Mouse (Mus musculus) midbrain, embryonic 10.5 days (tissue): ENCODE results near the gene Gtf2a1l. TPM values are rescaled to one million over a fixed set of nuclear protein-coding genes. Genes with fewer than 3 reads are reported as not detected.

Experiments used
- DNase-seq: peaks from one replicate; pipeline ENCODE4 v3.0.0-alpha.2; 2017; ENCODE audit warnings: low spot score
- H3K27ac ChIP-seq: fragments of 300-500 bp; sonication (generic); replicated peaks from 2 replicates; pipeline ENCODE4 v1.5.1; 2016; ENCODE audit warnings: mild to moderate bottlenecking
- H3K27me3 ChIP-seq: fragments of 300-500 bp; sonication (generic); 2 replicates; pipeline ENCODE4 v1.6.1; 2016; ENCODE audit warnings: low read depth, mild to moderate bottlenecking; ENCODE audit not compliant: poor library complexity, severe bottlenecking
- H3K36me3 ChIP-seq: fragments of 300-500 bp; sonication (generic); 2 replicates; pipeline ENCODE4 v1.6.1; 2016; ENCODE audit warnings: mild to moderate bottlenecking, moderate library complexity
- H3K4me1 ChIP-seq: fragments of 300-500 bp; sonication (generic); 2 replicates; pipeline ENCODE4 v1.6.1; 2016
- H3K4me3 ChIP-seq: fragments of 300-500 bp; sonication (generic); 2 replicates; pipeline ENCODE4 v1.5.1; 2016; ENCODE audit warnings: mild to moderate bottlenecking, moderate library complexity
- H3K9me3 ChIP-seq: fragments of 300-500 bp; sonication (generic); replicated peaks from 2 replicates; pipeline ENCODE4 v1.6.1; 2016; ENCODE audit warnings: mild to moderate bottlenecking
- WGBS: fragments of 180-500 bp; shearing (Covaris S2); methylation state at CpG from one replicate; pipeline ENCODE4 v1.1.7; 2016; 5-methylcytosine and 5-hydroxymethylcytosine counted together
- polyA plus RNA-seq: library from polyadenylated mRNA; unstranded; fragments of >200 nt; fragmentation: Nextera tagmentation; extraction: Ambion mirVana; gene quantifications from 2 replicates; pipeline ENCODE4 v1.2.1, GENCODE M21; 2016

Gtf2a1l gene
- polyA plus RNA-seq, 1 experiment from 2014 or later, result 0.19 TPM

DNA sequence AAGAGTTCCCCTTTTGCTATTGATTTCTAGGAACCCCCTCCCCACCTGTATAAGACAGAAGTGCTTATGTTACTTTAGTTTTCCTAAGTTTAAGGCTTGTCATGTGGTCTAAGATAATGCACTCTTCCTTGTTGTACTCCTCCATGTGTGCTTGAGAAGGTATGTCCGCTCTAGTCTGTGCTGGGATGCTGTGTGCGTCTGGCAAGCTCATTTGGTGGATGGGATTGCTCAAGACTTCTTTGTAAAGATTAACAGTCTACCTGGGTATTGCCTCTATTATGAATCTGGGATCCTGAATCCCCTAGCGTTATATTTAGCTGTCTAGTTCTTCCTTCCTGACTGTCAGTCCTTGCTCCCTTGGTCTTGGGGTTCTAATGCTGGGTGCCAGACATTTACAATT is 35.8 kb upstream of the Gtf2a1l start:
- H3K27ac ChIP-seq, result no peak overlapping the region
- DNase-seq, result no peak
- H3K27me3 ChIP-seq, result no peaks in the 10 kb centered on the region
- peaks cover 57% of the 10 kb centered on the region for H3K4me1 ChIP-seq
- WGBS, result 94% methylated on average over 3 of the region's 3 CpGs
- no peaks in the 10 kb centered on the region for H3K9me3 ChIP-seq
- H3K4me3 ChIP-seq, result no peak overlapping the region
- H3K36me3 ChIP-seq, result peaks cover 16% of the 10 kb centered on the region

DNA sequence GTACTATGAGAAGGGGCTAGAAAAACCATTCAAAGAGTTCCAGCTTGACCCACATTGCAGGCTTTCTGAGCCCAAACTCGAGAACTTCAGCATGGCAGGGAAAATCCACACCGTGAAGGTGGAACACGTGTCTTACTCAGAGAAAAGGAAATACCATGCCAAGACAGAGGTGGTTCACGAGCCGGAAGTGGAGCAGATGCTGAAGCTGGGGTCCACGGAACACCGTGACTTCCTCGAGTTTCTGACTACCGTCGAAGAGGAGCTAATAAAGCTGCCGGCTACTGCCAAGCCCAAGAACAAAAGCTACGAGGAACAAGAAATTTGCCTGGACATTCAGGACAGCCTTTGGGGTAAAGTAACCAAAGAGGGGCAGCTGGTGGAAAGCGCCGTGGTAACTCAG is 32.4 kb upstream of the Gtf2a1l start:
- Histone ChIP-seq H3K4me1 (peaks cover 31% of the 10 kb centered on the region), H3K4me3 (no peak overlapping the region), H3K9me3 (no peaks in the 10 kb centered on the region), H3K27ac (0 out of 2 replicates have a peak overlapping the region, but pooled peaks have one; percentile 7), H3K36me3 (peaks cover 16% of the 10 kb centered on the region), H3K27me3 (0 out of 2 replicates have a peak, but pooled peaks cover 3% of the 10 kb centered on the region)
- 88% methylated on average over 14 of the region's 14 CpGs for WGBS
- no peak for DNase-seq

DNA sequence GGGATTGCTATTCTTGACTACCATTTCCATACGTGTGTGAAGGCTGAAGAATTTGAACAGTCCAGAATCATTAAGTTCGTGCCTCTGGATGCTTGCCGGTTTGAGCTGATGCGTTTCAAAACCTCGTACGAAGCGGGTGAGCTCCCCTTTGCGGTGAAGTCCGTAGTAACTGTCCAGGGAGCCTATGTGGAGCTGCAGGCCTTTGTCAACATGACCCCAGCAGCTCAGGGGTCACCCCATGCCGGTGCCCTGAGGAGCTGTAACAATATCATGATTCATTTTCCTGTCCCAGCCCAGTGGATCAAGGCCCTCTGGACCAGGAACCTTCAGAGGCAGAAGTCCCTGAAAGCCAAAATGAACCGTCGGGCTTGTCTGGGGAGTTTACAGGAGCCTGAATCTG is 31.9 kb upstream of the Gtf2a1l start:
- H3K36me3 ChIP-seq, result peaks cover 16% of the 10 kb centered on the region
- peak; percentile 36 for DNase-seq
- H3K4me3 ChIP-seq, result no peak overlapping the region
- 56% methylated on average over 12 of the region's 12 CpGs for WGBS
- no peaks in the 10 kb centered on the region for H3K9me3 ChIP-seq
- peaks cover 26% of the 10 kb centered on the region for H3K4me1 ChIP-seq
- 0 out of 2 replicates have a peak, but pooled peaks cover 3% of the 10 kb centered on the region for H3K27me3 ChIP-seq
- H3K27ac ChIP-seq, result 0 out of 2 replicates have a peak overlapping the region, but pooled peaks have one; percentile 35

DNA sequence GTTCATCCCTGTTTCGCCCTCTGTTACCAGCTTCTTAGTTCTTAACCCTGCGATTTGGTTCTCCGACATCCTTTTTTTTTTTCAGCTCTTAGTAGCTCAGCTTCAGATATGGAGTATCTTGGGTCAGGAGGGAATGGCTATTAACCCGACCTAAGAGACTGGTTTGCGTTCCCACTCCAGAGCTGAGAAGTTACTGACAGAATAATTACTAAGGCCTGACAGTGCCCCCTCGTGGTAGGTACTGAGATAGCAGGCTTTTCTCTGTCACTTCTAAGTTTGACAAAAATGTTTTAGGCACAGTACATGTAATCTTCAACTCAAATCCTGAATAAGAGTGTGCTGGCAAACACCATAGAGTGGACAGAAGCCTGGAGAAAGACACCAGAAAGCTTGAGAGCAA is 27.4 kb upstream of the Gtf2a1l start:
- 35% methylated on average over 6 of the region's 6 CpGs for WGBS
- Histone ChIP-seq H3K27me3 (0 out of 2 replicates have a peak, but pooled peaks cover 3% of the 10 kb centered on the region), H3K4me3 (no peak overlapping the region), H3K27ac (no peak overlapping the region), H3K9me3 (no peaks in the 10 kb centered on the region), H3K4me1 (peaks cover 10% of the 10 kb centered on the region), H3K36me3 (peaks cover 7% of the 10 kb centered on the region)
- DNase-seq, result peak; percentile 67

DNA sequence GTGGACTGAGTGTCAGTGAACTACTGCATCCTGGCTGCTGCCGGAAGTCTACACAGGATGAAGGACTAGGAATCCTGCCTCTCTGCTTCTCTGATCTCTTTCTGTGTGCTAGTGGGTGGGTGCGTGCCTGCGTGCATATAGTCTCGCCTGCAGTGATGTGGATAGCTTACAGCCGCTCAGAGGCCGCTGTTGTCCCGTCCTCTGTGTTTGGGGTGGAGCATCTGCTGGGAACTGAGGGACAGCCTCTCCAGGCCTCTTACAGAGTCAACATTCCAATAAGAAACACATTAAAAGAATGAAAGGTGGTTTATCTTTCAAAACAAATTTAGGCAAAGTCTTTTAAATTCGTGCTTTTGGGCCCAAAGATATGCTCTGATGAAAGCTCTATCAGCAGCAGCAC is 26.6 kb upstream of the Gtf2a1l start:
- Histone ChIP-seq H3K27me3 (0 out of 2 replicates have a peak, but pooled peaks cover 3% of the 10 kb centered on the region), H3K9me3 (no peaks in the 10 kb centered on the region), H3K4me3 (no peak overlapping the region), H3K27ac (no peak overlapping the region), H3K4me1 (peaks cover 2% of the 10 kb centered on the region), H3K36me3 (no peaks in the 10 kb centered on the region; the same call in 1 of the 2 replicates)
- DNase-seq, result no peak
- WGBS, result 90% methylated on average over 8 of the region's 8 CpGs

DNA sequence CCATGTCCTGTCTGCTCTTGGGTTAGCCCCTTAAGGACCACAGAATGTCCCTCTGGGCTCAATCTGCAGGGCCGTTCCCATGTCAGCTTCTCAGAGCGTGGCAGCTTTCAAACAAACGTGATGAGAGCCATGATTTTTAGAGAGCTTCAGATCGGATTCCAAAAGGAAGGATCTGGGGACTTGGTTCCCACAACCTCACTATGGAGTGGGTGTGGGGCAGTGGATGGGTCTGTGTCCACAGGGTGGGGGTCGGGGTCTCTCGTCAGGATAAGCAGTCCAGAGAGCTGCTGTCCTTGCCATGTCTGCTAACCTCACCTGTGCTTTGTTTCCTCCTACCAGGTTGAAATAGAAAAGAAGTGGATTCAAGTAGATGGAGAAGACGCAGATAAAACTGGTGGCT is 23.6 kb upstream of the Gtf2a1l start:
- Histone ChIP-seq H3K9me3 (no peaks in the 10 kb centered on the region), H3K27me3 (0 out of 2 replicates have a peak, but pooled peaks cover 3% of the 10 kb centered on the region), H3K4me1 (no peaks in the 10 kb centered on the region), H3K36me3 (peaks cover 6% of the 10 kb centered on the region; the same call in 1 of the 2 replicates), H3K4me3 (no peak overlapping the region), H3K27ac (no peak overlapping the region)
- 91% methylated on average over 7 of the region's 7 CpGs for WGBS
- DNase-seq, result no peak

DNA sequence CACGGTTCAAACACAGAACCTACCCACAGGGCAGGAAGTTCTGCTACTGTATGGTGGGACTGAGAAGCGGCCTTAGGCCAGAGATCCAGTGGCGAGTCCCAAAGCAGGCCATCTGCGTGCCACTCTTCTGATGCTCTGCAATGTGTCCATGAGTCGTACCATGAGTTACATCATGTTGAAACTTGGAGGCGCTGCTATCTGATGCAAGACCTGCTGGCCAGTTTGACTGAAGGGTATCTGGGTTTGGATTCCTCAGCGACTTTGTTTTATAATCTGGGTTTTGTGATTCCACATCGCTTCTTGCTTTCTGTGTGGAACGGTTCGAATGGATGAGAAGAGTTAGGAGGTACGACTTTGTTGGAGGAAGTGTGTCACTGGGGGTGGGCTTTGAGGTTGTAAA is 23.2 kb upstream of the Gtf2a1l start:
- Histone ChIP-seq H3K4me1 (no peaks in the 10 kb centered on the region), H3K36me3 (peaks cover 6% of the 10 kb centered on the region; the same call in 1 of the 2 replicates), H3K27ac (no peak overlapping the region), H3K4me3 (no peak overlapping the region), H3K9me3 (no peaks in the 10 kb centered on the region), H3K27me3 (0 out of 2 replicates have a peak, but pooled peaks cover under 1% of the 10 kb centered on the region)
- 92% methylated on average over 11 of the region's 11 CpGs for WGBS
- DNase-seq, result no peak

DNA sequence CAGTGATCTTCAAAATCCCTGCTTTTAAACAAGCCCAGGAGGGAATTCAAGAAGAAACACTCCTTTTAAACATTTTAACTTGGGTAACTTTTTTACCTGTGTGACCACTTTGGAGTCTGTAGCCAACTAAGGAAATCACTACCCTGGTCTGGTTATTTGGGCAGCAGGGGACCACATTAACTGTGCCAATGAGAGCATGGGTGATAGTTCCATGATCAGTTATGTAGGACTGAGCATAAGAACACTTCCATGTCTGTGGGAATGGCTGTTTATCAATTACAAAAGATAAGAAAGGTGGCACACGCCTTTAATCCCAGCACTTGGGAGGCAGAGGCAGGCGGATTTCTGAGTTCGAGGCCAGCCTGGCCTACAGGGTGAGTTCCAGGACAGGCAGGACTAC is 21.3 kb upstream of the Gtf2a1l start:
- peaks cover 6% of the 10 kb centered on the region; the same call in 1 of the 2 replicates for H3K36me3 ChIP-seq
- WGBS, result 92% methylated on average over 3 of the region's 3 CpGs
- DNase-seq, result no peak
- no peak overlapping the region for H3K4me3 ChIP-seq
- no peaks in the 10 kb centered on the region for H3K4me1 ChIP-seq
- H3K27me3 ChIP-seq, result no peaks in the 10 kb centered on the region
- H3K27ac ChIP-seq, result no peak overlapping the region
- H3K9me3 ChIP-seq, result no peaks in the 10 kb centered on the region

DNA sequence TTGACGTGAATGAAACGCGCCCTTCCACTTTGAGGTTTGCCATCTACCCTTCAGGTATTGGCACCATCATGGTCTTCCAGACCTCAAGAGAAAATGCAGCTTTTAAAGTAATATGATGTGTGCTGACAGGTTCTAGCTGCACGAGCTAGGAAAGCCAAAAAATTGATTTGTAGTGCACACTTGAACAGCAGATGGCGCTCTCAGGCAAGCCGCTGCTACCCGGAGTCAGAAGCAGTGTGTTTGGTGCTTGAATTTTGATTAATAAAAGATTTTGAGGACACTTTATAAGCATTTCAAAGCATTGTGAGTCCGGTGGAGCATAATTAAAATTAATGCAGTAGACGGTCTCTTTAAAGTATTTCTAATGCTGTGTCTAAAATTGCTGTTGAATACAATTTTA is 16.4 kb upstream of the Gtf2a1l start:
- H3K4me3 ChIP-seq, result no peak overlapping the region
- peaks cover 6% of the 10 kb centered on the region; the same call in 1 of the 2 replicates for H3K36me3 ChIP-seq
- H3K27ac ChIP-seq, result no peak overlapping the region
- DNase-seq, result peak; percentile 67
- H3K9me3 ChIP-seq, result no peaks in the 10 kb centered on the region
- peaks cover 13% of the 10 kb centered on the region for H3K4me1 ChIP-seq
- WGBS, result 10% methylated on average over 9 of the region's 9 CpGs
- H3K27me3 ChIP-seq, result no peaks in the 10 kb centered on the region

DNA sequence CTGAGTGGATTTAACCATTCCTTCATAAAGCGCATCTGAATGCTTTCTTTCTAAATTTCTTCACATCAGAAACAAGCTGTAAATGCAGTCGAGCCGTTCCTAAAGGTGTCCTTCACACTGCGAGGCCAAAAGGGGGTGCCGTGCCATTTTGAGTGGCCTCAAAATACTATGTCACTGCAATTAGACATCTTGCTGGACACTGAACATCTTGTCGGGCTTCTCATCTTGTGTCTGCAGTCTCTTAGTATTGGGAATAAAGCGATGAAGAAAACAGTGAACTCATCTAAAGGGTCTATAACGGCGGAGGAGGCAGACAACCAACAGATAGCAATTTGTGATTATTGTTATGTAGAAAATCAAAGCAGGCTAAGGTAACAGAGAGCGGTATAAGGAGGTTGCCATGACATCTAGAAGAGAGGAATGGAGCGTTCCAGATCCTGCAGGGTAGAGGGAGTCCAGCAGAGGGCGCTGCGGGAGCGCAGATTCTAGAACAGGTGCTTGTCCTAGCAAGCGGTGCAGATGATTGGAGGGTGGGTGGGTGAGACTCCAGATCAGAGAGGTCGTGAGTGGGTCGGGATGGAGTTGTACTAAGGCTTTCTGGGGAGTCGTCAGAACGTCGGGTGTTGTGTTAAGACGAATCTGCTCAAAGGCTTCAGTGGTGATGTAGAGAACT is 15.6 kb upstream of the Gtf2a1l start:
- H3K9me3 ChIP-seq, result no peaks in the 10 kb centered on the region
- H3K4me1 ChIP-seq, result peaks cover 13% of the 10 kb centered on the region
- H3K27me3 ChIP-seq, result no peaks in the 10 kb centered on the region
- peak; percentile 85 for DNase-seq
- H3K36me3 ChIP-seq, result peaks cover 6% of the 10 kb centered on the region; the same call in 1 of the 2 replicates
- 23% methylated on average over 21 of the region's 21 CpGs for WGBS
- H3K4me3 ChIP-seq, result no peak overlapping the region
- H3K27ac ChIP-seq, result no peak overlapping the region

DNA sequence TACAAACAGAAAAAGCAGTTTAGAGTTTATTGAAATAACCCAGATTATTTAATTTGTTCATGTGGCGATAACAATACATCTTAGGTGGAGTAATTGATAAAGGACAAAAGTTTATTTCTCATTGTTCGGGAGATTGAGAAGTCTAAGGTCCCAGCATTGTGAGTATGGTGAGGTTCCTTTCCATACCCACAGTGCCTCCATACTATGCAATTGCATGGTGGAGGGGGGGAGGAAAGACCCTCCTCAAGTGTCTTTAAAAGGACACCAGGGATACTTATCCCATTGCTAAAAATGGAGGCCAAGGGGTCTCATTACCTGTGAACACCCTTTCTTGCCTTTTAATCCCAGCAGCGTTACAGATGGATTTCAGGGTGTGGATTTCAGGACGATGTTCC is 15.1 kb upstream of the Gtf2a1l start:
- DNase-seq, result no peak
- Histone ChIP-seq H3K36me3 (peaks cover 6% of the 10 kb centered on the region; the same call in 1 of the 2 replicates), H3K4me3 (no peak overlapping the region), H3K4me1 (peaks cover 13% of the 10 kb centered on the region), H3K27me3 (no peaks in the 10 kb centered on the region), H3K27ac (no peak overlapping the region), H3K9me3 (no peaks in the 10 kb centered on the region)
- WGBS, result 75% methylated on average over 4 of the region's 4 CpGs

DNA sequence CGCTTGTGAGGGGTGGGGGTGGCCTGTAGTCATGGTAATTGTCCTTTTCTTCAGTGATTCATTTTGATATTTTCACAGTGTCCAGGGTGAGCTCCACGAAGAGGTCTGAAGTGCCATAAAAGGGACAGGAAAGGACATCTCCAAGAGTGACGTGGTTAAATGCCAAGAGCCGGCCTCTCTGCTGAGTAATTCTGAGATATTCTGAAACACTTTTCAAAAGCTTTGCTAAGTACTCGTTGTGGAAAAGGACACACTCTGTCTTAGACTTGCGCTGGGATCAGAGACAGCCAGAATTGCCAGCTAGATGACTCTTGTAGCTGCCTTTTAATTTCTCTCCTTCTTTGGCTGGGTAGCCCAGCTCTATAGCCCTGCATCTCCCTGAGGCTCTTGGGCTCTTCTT is 9.9 kb upstream of the Gtf2a1l start:
- no peak for DNase-seq
- Histone ChIP-seq H3K27me3 (no peaks in the 10 kb centered on the region), H3K4me3 (no peak overlapping the region), H3K9me3 (no peaks in the 10 kb centered on the region), H3K36me3 (no peaks in the 10 kb centered on the region), H3K27ac (no peak overlapping the region), H3K4me1 (0 out of 2 replicates have a peak, but pooled peaks cover under 1% of the 10 kb centered on the region)
- WGBS, result 85% methylated on average over 6 of the region's 6 CpGs

DNA sequence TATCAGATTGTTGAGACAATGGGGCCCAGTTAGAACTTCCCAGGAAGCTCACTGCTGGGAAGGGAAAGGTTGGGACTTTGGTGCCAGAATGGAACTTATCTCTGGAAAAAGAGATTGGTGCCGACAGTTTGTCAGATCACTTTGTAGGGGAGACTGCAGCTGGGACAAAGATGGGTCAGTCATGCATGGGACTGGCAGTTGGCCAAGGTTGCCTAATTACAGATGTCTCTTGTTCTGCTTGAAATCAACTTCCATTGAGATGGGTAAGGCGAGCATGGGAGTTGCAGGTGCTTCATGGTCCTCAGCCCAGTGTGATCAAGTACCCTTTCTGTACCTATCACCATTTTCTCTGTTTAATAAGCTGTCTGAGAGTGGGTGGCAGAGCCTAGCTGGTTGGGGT is 2.4 kb upstream of the Gtf2a1l start:
- DNase-seq, result no peak
- Histone ChIP-seq H3K4me3 (no peak overlapping the region), H3K27ac (no peak overlapping the region), H3K36me3 (no peaks in the 10 kb centered on the region), H3K27me3 (peaks cover 29% of the 10 kb centered on the region), H3K4me1 (peaks cover 23% of the 10 kb centered on the region), H3K9me3 (no peaks in the 10 kb centered on the region)
- WGBS, result 80% methylated on average over 2 of the region's 2 CpGs
